Mouse (Mus musculus) MEL (cell line): Measurements from ENCODE around the gene Tpp1. TPM values are rescaled to one million over a fixed set of nuclear protein-coding genes. Genes with fewer than 3 reads are reported as not detected.

Experiments used
- DNase-seq: peaks from one replicate; pipeline ENCODE4 v3.0.0; 2011; ENCODE audit warnings: low read depth, low spot score
- H3K27ac ChIP-seq: 2 replicates; pipeline ENCODE4 v1.5.1; 2012; ENCODE audit warnings: low read depth, mild to moderate bottlenecking, control low read depth, low read length, moderate library complexity; ENCODE audit not compliant: control insufficient read depth
- H3K27me3 ChIP-seq, 2 experiments: fragments of 150-350 bp in 1 of 2; sonication (generic) in 1 of 2; 2 replicates each; pipeline ENCODE4 v1.6.1; 2012; ENCODE audit warnings: low read length in 2 of 2, mild to moderate bottlenecking in 2 of 2, improper control_type of control experiment in 1 of 2, moderate library complexity in 1 of 2; ENCODE audit not compliant: insufficient read depth in 2 of 2, control insufficient read depth in 1 of 2
- H3K36me3 ChIP-seq, 2 experiments: 2 replicates each; pipeline ENCODE4 v1.6.1; 2012 to 2014; ENCODE audit warnings: low read length in 2 of 2, improper control_type of control experiment in 1 of 2, inconsistent platforms in 1 of 2, mild to moderate bottlenecking in 1 of 2; ENCODE audit not compliant: insufficient read depth in 2 of 2, control insufficient read depth in 1 of 2
- H3K4me1 ChIP-seq, 2 experiments: fragments of 150-350 bp in 1 of 2; sonication (generic) in 1 of 2; 2 replicates each; pipeline ENCODE4 v1.6.1; 2012; ENCODE audit warnings: low read length in 2 of 2, improper control_type of control experiment in 1 of 2, mild to moderate bottlenecking in 1 of 2; ENCODE audit not compliant: insufficient read depth in 2 of 2, control insufficient read depth in 1 of 2
- H3K4me3 ChIP-seq, 2 experiments: fragments of 150-350 bp in 1 of 2; sonication (generic) in 1 of 2; 2 replicates each; pipeline ENCODE4 v1.5.1; 2012; ENCODE audit warnings: low read depth in 2 of 2, low read length in 2 of 2, mild to moderate bottlenecking in 2 of 2, moderate library complexity in 2 of 2, control low read depth in 1 of 2, improper control_type of control experiment in 1 of 2; ENCODE audit not compliant: control insufficient read depth in 1 of 2, insufficient read depth in 1 of 2
- H3K79me2 ChIP-seq: 2 replicates; pipeline ENCODE4 v1.6.1; 2012; ENCODE audit warnings: mild to moderate bottlenecking, low read length, moderate library complexity; ENCODE audit not compliant: control insufficient read depth, poor library complexity, insufficient read depth
- H3K9ac ChIP-seq: 2 replicates; pipeline ENCODE4 v1.6.1; 2012; ENCODE audit warnings: low read depth, mild to moderate bottlenecking, control low read depth, low read length, moderate library complexity; ENCODE audit not compliant: control insufficient read depth, poor library complexity, severe bottlenecking
- H3K9me3 ChIP-seq: fragments of 150-350 bp; sonication (generic); replicated peaks from 2 replicates; pipeline ENCODE4 v1.6.1; 2012; ENCODE audit warnings: mild to moderate bottlenecking, low read length, improper control_type of control experiment, moderate library complexity; ENCODE audit not compliant: insufficient read depth
- CHD2 ChIP-seq: IDR thresholded peaks from 2 replicates; pipeline ENCODE4 v1.6.1; 2011; ENCODE audit warnings: low read length, improper control_type of control experiment
- CTCF ChIP-seq, 3 experiments: IDR thresholded peaks in 2 of 3; conservative IDR thresholded peaks in 1 of 3; 2 replicates each; pipeline ENCODE4 v1.5.1; 2011 to 2012; ENCODE audit warnings: low read length in 3 of 3, low read depth in 2 of 3, mild to moderate bottlenecking in 2 of 3, improper control_type of control experiment in 1 of 3, inconsistent platforms in 1 of 3, mixed read lengths in 1 of 3, moderate library complexity in 1 of 3; ENCODE audit not compliant: control insufficient read depth in 1 of 3, insufficient read depth in 1 of 3, poor library complexity in 1 of 3, severe bottlenecking in 1 of 3
- EP300 ChIP-seq, 2 experiments: IDR thresholded peaks; 2 replicates each; pipeline ENCODE4 v1.6.1; 2011; ENCODE audit warnings: improper control_type of control experiment in 2 of 2, low read length in 2 of 2, low read depth in 1 of 2, mild to moderate bottlenecking in 1 of 2
- GATA1 ChIP-seq: IDR thresholded peaks from 2 replicates; pipeline ENCODE4 v1.6.1; 2011; ENCODE audit warnings: low read depth, low read length, improper control_type of control experiment
- HCFC1 ChIP-seq: IDR thresholded peaks from 2 replicates; pipeline ENCODE4 v1.6.1; 2012; ENCODE audit warnings: low read depth, mild to moderate bottlenecking, inconsistent platforms, low read length, improper control_type of control experiment, moderate library complexity
- JUND ChIP-seq: IDR thresholded peaks from 2 replicates; pipeline ENCODE4 v1.6.1; 2011; ENCODE audit warnings: low read depth, mild to moderate bottlenecking, improper control_type of control experiment, low read length
- KAT2A ChIP-seq: conservative IDR thresholded peaks from 2 replicates; pipeline ENCODE4 v1.6.1; 2012; ENCODE audit warnings: low read depth, low read length, improper control_type of control experiment, inconsistent platforms
- MAFK ChIP-seq: IDR thresholded peaks from 2 replicates; pipeline ENCODE4 v1.6.1; 2011; ENCODE audit warnings: low read depth, mild to moderate bottlenecking, low read length, improper control_type of control experiment, borderline replicate concordance
- MAZ ChIP-seq: IDR thresholded peaks from 2 replicates; pipeline ENCODE4 v1.6.1; 2012; ENCODE audit warnings: low read depth, mild to moderate bottlenecking, inconsistent platforms, low read length, improper control_type of control experiment
- MEF2A ChIP-seq: IDR thresholded peaks from 2 replicates; pipeline ENCODE4 v1.6.1; 2014; ENCODE audit warnings: low read depth, mild to moderate bottlenecking, inconsistent platforms, low read length, improper control_type of control experiment; ENCODE audit not compliant: poor library complexity, insufficient replicate concordance, severe bottlenecking; ENCODE audit errors: extremely low read depth
- MXI1 ChIP-seq: IDR thresholded peaks from 2 replicates; pipeline ENCODE4 v1.6.1; 2011; ENCODE audit warnings: mild to moderate bottlenecking, low read depth, low read length, improper control_type of control experiment
- MYC ChIP-seq: IDR thresholded peaks from 2 replicates; pipeline ENCODE4 v1.6.1; 2011; ENCODE audit warnings: low read depth, mild to moderate bottlenecking, low read length, improper control_type of control experiment, moderate library complexity
- NELFE ChIP-seq: IDR thresholded peaks from 2 replicates; pipeline ENCODE4 v1.6.1; 2011; ENCODE audit warnings: low read depth, low read length, improper control_type of control experiment
- NRF1 ChIP-seq: IDR thresholded peaks from 2 replicates; pipeline ENCODE4 v1.6.1; 2014; ENCODE audit warnings: low read depth, mild to moderate bottlenecking, inconsistent platforms, low read length, improper control_type of control experiment, moderate library complexity; ENCODE audit not compliant: poor library complexity, insufficient read depth, severe bottlenecking
- POLR2A ChIP-seq, 2 experiments: IDR thresholded peaks; 2 replicates each; pipeline ENCODE4 v1.6.1; 2011 to 2012; ENCODE audit warnings: low read length in 2 of 2, mild to moderate bottlenecking in 2 of 2, control low read depth in 1 of 2, improper control_type of control experiment in 1 of 2, low read depth in 1 of 2, moderate library complexity in 1 of 2; ENCODE audit not compliant: control insufficient read depth in 1 of 2, insufficient read depth in 1 of 2, poor library complexity in 1 of 2
- POLR2AphosphoS2 ChIP-seq: IDR thresholded peaks from 2 replicates; pipeline ENCODE4 v1.6.1; 2011; ENCODE audit warnings: low read length, improper control_type of control experiment
- RCOR1 ChIP-seq: IDR thresholded peaks from 2 replicates; pipeline ENCODE4 v1.6.1; 2012; ENCODE audit warnings: low read depth, mild to moderate bottlenecking, inconsistent platforms, low read length, improper control_type of control experiment
- TAL1 ChIP-seq: IDR thresholded peaks from 2 replicates; pipeline ENCODE4 v1.6.1; 2012; ENCODE audit warnings: mild to moderate bottlenecking, inconsistent platforms, low read length, moderate library complexity, mixed read lengths
- TBP ChIP-seq: IDR thresholded peaks from 2 replicates; pipeline ENCODE4 v1.8.0; 2011; ENCODE audit warnings: low read depth, low read length, improper control_type of control experiment
- TCF12 ChIP-seq: IDR thresholded peaks from 2 replicates; pipeline ENCODE4 v1.6.1; 2014; ENCODE audit warnings: low read depth, mild to moderate bottlenecking, inconsistent platforms, low read length, improper control_type of control experiment, moderate library complexity
- UBTF ChIP-seq: IDR thresholded peaks from 2 replicates; pipeline ENCODE4 v1.6.1; 2012; ENCODE audit warnings: low read depth, mild to moderate bottlenecking, inconsistent platforms, low read length, improper control_type of control experiment, moderate library complexity, borderline replicate concordance; ENCODE audit not compliant: insufficient read depth
- USF1 ChIP-seq: IDR thresholded peaks from 2 replicates; pipeline ENCODE4 v1.6.1; 2014; ENCODE audit warnings: low read depth, mild to moderate bottlenecking, inconsistent platforms, low read length, improper control_type of control experiment, moderate library complexity
- USF2 ChIP-seq, 2 experiments: IDR thresholded peaks; 2 replicates each; pipeline ENCODE4 v1.6.1; 2011 to 2012; ENCODE audit warnings: improper control_type of control experiment in 2 of 2, low read length in 2 of 2, borderline replicate concordance in 1 of 2, inconsistent platforms in 1 of 2, low read depth in 1 of 2, mild to moderate bottlenecking in 1 of 2; ENCODE audit not compliant: insufficient read depth in 1 of 2
- ZC3H11A ChIP-seq: IDR thresholded peaks from 2 replicates; pipeline ENCODE4 v1.6.1; 2012; ENCODE audit warnings: low read depth, mild to moderate bottlenecking, inconsistent platforms, low read length, improper control_type of control experiment
- ZMIZ1 ChIP-seq: IDR thresholded peaks from 2 replicates; pipeline ENCODE4 v1.6.1; 2012; ENCODE audit warnings: low read depth, mild to moderate bottlenecking, inconsistent platforms, low read length, improper control_type of control experiment, moderate library complexity
- ZNF384 ChIP-seq: IDR thresholded peaks from 2 replicates; pipeline ENCODE4 v1.6.1; 2012; ENCODE audit warnings: low read depth, mild to moderate bottlenecking, inconsistent platforms, low read length, improper control_type of control experiment
- polyA plus RNA-seq, 2 experiments: library from polyadenylated mRNA; stranded (reverse) in 1 of 2; unstranded in 1 of 2; fragments of >175 nt in 1 of 2; fragments of >200 nt in 1 of 2; gene quantifications; 2 replicates each; pipeline versions ENCODE4 v1.2.1 to v1.2.4; 2012; ENCODE audit warnings: low replicate concordance in 2 of 2, low read depth in 1 of 2; ENCODE audit not compliant: insufficient read length in 2 of 2, insufficient read depth in 1 of 2, missing spikeins in 1 of 2
- total RNA-seq: library from RNA; depleted of rRNA; stranded (reverse); fragments of 300-350 nt; gene quantifications from 2 replicates; pipeline ENCODE4 v1.2.3, GENCODE M21; 2012

Tpp1 gene
- total and polyA plus RNA-seq, 3 experiments: 17.5 to 45.4 TPM; not detected in 1

GRCm38 (mm10) chr7:105752716-105753115 lies 681 bp upstream of the Tpp1 start:
- Histone ChIP-seq H3K9ac (no peak overlapping the region), H3K4me1 (0 out of 4 replicates have a peak, but pooled peaks cover 0 to 10% of the 10 kb centered on the region in 2 experiments), H3K27me3 (no peaks in the 10 kb centered on the region), H3K9me3 (no peaks in the 10 kb centered on the region), H3K79me2 (peaks cover 2% of the 10 kb centered on the region; the same call in 1 of the 2 replicates), H3K4me3 (no peak overlapping the region), H3K27ac (no peak overlapping the region), H3K36me3 (no peaks in the 10 kb centered on the region)
- no peak for DNase-seq
- TF ChIP-seq RCOR1 (no peak), GATA1 (no peak), CTCF (IDR thresholded peaks at IDR 0.05 in 2 of 3, conservative IDR thresholded peaks at IDR 0.05 in 1 of 3; ENCODE audit: control insufficient read depth in 1 of 3, insufficient read depth in 1 of 3, low read depth in 2 of 3, low read length in 3 of 3, poor library complexity in 1 of 3, severe bottlenecking in 1 of 3) (no peak), NRF1 (no peak), TAL1 (no peak), JUND (no peak), EP300 (IDR thresholded peaks at IDR 0.05; ENCODE audit: low read depth in 1 of 2, low read length in 2 of 2) (no peak), MAZ (no peak; the same call in 1 of the 2 replicates), MAFK (no peak), TCF12 (no peak), UBTF (no peak), ZNF384 (no peak), TBP (no peak), ZMIZ1 (no peak)

GRCm38 (mm10) chr7:105747776-105748175 lies 4.3 kb downstream of the Tpp1 start:
- no peak for DNase-seq
- no peak for TF ChIP-seq MAFK
- no peak for TF ChIP-seq KAT2A
- TF ChIP-seq NELFE: no peak
- no peak for TF ChIP-seq ZC3H11A
- TF ChIP-seq RCOR1: no peak
- TF ChIP-seq TAL1: no peak
- TF ChIP-seq MYC: no peak
- TF ChIP-seq GATA1: no peak
- TF ChIP-seq POLR2AphosphoS2: no peak
- TF ChIP-seq MEF2A: no peak
- no peak for TF ChIP-seq USF2 (IDR thresholded peaks at IDR 0.05; ENCODE audit: borderline replicate concordance in 1 of 2, insufficient read depth in 1 of 2, low read depth in 1 of 2, low read length in 2 of 2)
- TF ChIP-seq CHD2: no peak
- TF ChIP-seq ZNF384: no peak
- TF ChIP-seq POLR2A (IDR thresholded peaks at IDR 0.05; ENCODE audit: control insufficient read depth in 1 of 2, insufficient read depth in 1 of 2, low read depth in 1 of 2, low read length in 2 of 2, poor library complexity in 1 of 2): no peak
- TF ChIP-seq HCFC1: no peak
- TF ChIP-seq MAZ: no peak
- no peak for TF ChIP-seq USF1
- no peak for TF ChIP-seq NRF1
- TF ChIP-seq EP300 (IDR thresholded peaks at IDR 0.05; ENCODE audit: low read depth in 1 of 2, low read length in 2 of 2): no peak
- no peak for TF ChIP-seq MXI1
- Histone ChIP-seq H3K9ac (no peak overlapping the region), H3K4me1 (peaks cover 0 to 17% of the 10 kb centered on the region in 2 experiments; a peak in 2 of 4 replicates), H3K27ac (no peak overlapping the region), H3K4me3 (no peak overlapping the region), H3K79me2 (peaks cover 14% of the 10 kb centered on the region), H3K9me3 (no peaks in the 10 kb centered on the region), H3K36me3 (peaks cover 0 to 5% of the 10 kb centered on the region in 2 experiments; a peak in 2 of 4 replicates), H3K27me3 (no peaks in the 10 kb centered on the region)
